Comparison of ENCODE assay signal across 17 mouse cellular contexts in the genomic region with DNA sequence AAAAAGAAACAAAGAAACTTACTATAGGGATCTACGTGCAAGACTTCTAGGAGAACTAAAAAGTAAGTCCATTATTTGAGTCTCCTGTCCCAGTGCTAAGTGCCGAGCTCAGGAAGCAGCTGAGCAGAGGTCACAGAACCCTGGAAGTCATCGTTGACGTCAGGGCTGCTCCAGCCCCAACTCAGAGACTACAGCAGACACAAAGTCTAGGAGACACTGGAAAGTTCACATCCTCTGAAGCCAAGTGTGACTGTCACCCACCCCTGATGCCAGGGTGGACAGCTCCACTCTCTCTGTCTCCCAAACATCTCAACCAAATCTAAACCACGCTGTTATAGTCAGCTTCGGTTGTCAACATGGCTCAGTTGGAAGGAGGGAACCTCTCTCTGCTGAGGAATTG.
DNase-seq lines count a peak whose midpoint lies in the region; ATAC-seq and TF ChIP-seq lines count a peak whose summit lies in the region.
"Had no signal": no experiment of that assay in that cellular context is flagged by ENCODE, and none has a peak within 500 bp of the region (broad histone marks: within the 10 kb centered on the region; RNA-seq: fewer than 3 reads in every experiment).

No protein-coding gene starts in this region.

- H3K9me3 ChIP-seq in kidney, embryonic 14.5 days (ENCODE audit: control insufficient read depth, low read length) = 0 out of 2 replicates have a peak, but pooled peaks cover 3% of the 10 kb centered on the region
- no peaks in the 10 kb centered on the region; the same call in 1 of the 2 replicates for H3K9me3 ChIP-seq in kidney, postnatal 0 days (replicated peaks; ENCODE audit: low read length)
- H3K9me3 ChIP-seq in embryonic facial prominence, embryonic 10.5 days = no peaks in the 10 kb centered on the region
- H3K9me3 ChIP-seq: embryonic facial prominence, embryonic 15.5 days; limb, embryonic 12.5 days had no signal

- H3K36me3 ChIP-seq in kidney, embryonic 14.5 days (ENCODE audit: control insufficient read depth, insufficient read depth, low read length) = no peaks in the 10 kb centered on the region
- no peaks in the 10 kb centered on the region for H3K36me3 ChIP-seq in kidney, postnatal 0 days (ENCODE audit: insufficient read depth, low read length)
- no peaks in the 10 kb centered on the region for H3K36me3 ChIP-seq in embryonic facial prominence, embryonic 10.5 days (replicated peaks)
- H3K36me3 ChIP-seq: embryonic facial prominence, embryonic 15.5 days; limb, embryonic 12.5 days had no signal

- H3K27ac ChIP-seq in kidney, embryonic 14.5 days (ENCODE audit: low read depth, low read length) = no peak overlapping the region
- 0 out of 2 replicates have a peak overlapping the region, but pooled peaks have one; percentile 31 for H3K27ac ChIP-seq in kidney, postnatal 0 days
- no peak overlapping the region for H3K27ac ChIP-seq in embryonic facial prominence, embryonic 10.5 days (replicated peaks)
- H3K27ac ChIP-seq: embryonic facial prominence, embryonic 15.5 days; limb, embryonic 12.5 days had no signal

- no peak overlapping the region for H3K4me3 ChIP-seq in kidney, embryonic 14.5 days (ENCODE audit: low read length)
- H3K4me3 ChIP-seq in kidney, postnatal 0 days (replicated peaks; ENCODE audit: low read depth, low read length) = no peak overlapping the region
- no peak overlapping the region for H3K4me3 ChIP-seq in embryonic facial prominence, embryonic 10.5 days
- H3K4me3 ChIP-seq: embryonic facial prominence, embryonic 15.5 days; limb, embryonic 12.5 days had no signal

- H3K27me3 ChIP-seq in kidney, embryonic 14.5 days (ENCODE audit: control insufficient read depth, insufficient read depth, low read length) = no peaks in the 10 kb centered on the region
- no peaks in the 10 kb centered on the region for H3K27me3 ChIP-seq in kidney, postnatal 0 days (ENCODE audit: insufficient read depth, low read length)
- no peaks in the 10 kb centered on the region for H3K27me3 ChIP-seq in embryonic facial prominence, embryonic 10.5 days (replicated peaks; ENCODE audit: low read depth, poor library complexity, severe bottlenecking)
- H3K27me3 ChIP-seq: limb, embryonic 12.5 days had no signal

- no peak for TF ChIP-seq CTCF in kidney, postnatal 0 days (IDR thresholded peaks at IDR 0.05; ENCODE audit: low read depth)

- peak; percentile 34 for DNase-seq in CD4-positive, CD25-positive, alpha-beta regulatory T cell, adult 2 months (ENCODE audit: low read depth, low spot score)
- peak; percentile 39 for DNase-seq in kidney, adult 11 months
- DNase-seq in adrenal gland, adult 2 months = peak; percentile 49
- peak; percentile 45 for DNase-seq in kidney, postnatal 0 days (ENCODE audit: low spot score)
- DNase-seq in left cerebral cortex, postnatal 14 days (ENCODE audit: low spot score in 2 of 2) = no peak
- DNase-seq in embryonic facial prominence, embryonic 10.5 days (ENCODE audit: low spot score) = no peak
- DNase-seq: cerebellum, postnatal 10 days; gastrocnemius, adult 2 months; layer of hippocampus, postnatal 36 days; retina, postnatal 1 day; thymus, adult 18-20 months had no signal

- no peak overlapping the region for H3K9ac ChIP-seq in kidney, embryonic 14.5 days (ENCODE audit: low read depth, low read length)
- H3K9ac ChIP-seq in kidney, postnatal 0 days (ENCODE audit: low read depth, low read length) = no peak overlapping the region
- H3K9ac ChIP-seq: embryonic facial prominence, embryonic 15.5 days; limb, embryonic 12.5 days had no signal

- H3K4me1 ChIP-seq in kidney, embryonic 14.5 days (ENCODE audit: control insufficient read depth, insufficient read depth, low read length) = no peaks in the 10 kb centered on the region
- no peaks in the 10 kb centered on the region for H3K4me1 ChIP-seq in kidney, postnatal 0 days (replicated peaks; ENCODE audit: insufficient read depth, low read length)
- H3K4me1 ChIP-seq in embryonic facial prominence, embryonic 10.5 days = peaks cover 11% of the 10 kb centered on the region
- H3K4me1 ChIP-seq: embryonic facial prominence, embryonic 15.5 days; limb, embryonic 12.5 days had no signal

- 65% methylated on average over 6 of the region's 6 CpGs for WGBS in kidney, embryonic 14.5 days
- WGBS in kidney, postnatal 0 days = 56% methylated on average over 6 of the region's 6 CpGs
- WGBS in embryonic facial prominence, embryonic 10.5 days = 77% methylated on average over 6 of the region's 6 CpGs

- H3K4me2 ChIP-seq in kidney, embryonic 14.5 days (replicated peaks; ENCODE audit: low read depth, low read length) = no peak overlapping the region
- no peak overlapping the region for H3K4me2 ChIP-seq in kidney, postnatal 0 days (ENCODE audit: low read length)
- H3K4me2 ChIP-seq: embryonic facial prominence, embryonic 15.5 days had no signal

- ATAC-seq in CD4-positive, CD25-positive, alpha-beta regulatory T cell, adult 4 months = no peak
- ATAC-seq in kidney, embryonic 14.5 days (ENCODE audit: low FRiP score, low TSS enrichment) = no peak
- ATAC-seq in kidney, postnatal 0 days (replicated peaks; ENCODE audit: low FRiP score, low read depth) = no peak
- ATAC-seq: forebrain, embryonic 14.5 days; inflammation-experienced regulatory T-cells, adult 6 months had no signal

- intact Hi-C loops in left cerebral cortex, postnatal 14 days (cut with DNase I) = loop anchor here (10.0 kb wide), 1 partner anchor 336 kb away; the partner anchor contains the start of genes Amigo2 and Pced1b

Comparison
In these comparisons a context has a peak if more than half of its experiments do, and no peak if none do; other contexts are left out.
1. DNase-seq: peak in CD4-positive, CD25-positive, alpha-beta regulatory T cell, adult 2 months (single experiment), kidney, adult 11 months (single experiment), adrenal gland, adult 2 months (single experiment) and kidney, postnatal 0 days (single experiment); none in left cerebral cortex, postnatal 14 days (0 of 2) and embryonic facial prominence, embryonic 10.5 days (single experiment).